Mouse (Mus musculus) kidney, postnatal 10 days (tissue): Measurements from ENCODE around the gene Mrpl12.
"Not testable (repeated sequence)": the region's sequence is repeated elsewhere in the genome, so short reads cannot be mapped to it uniquely, and the experiment has no call there.

ENCODE experiments used
- DNase-seq: peaks from one replicate; pipeline ENCODE4 v3.0.0; 2021; ENCODE audit warnings: mixed read lengths

The Mrpl12 gene

DNA sequence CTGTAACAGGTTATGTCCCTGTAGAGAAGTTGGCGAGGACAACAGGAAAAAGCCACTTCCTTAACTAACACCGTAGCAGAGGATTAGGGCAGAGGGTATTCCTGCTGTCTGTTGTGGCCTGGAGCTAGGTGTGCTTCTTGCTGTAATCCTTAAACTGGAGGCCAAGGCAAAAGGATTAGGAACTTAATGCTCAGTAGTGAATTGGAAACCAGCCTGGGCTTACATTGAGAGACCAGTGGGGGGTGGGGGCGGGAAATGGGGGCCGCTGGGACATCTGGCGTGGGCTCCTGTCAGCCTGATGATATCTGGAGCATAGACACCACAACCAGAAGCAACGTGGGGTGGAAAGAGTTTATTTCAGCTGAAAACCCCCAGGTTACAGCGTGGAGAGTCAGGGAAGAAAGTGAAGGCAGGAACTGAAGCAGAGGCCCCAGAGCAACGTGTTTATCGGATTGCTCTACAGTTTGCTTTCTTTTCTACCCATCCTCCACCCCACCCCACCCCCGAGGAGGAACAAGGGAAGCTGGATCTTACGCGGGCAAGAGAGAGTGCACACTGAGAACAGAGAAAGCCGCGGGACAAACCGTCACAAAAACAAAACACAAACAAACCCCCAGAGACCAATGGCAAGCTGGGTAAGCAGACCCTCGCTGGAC is 26.1 kb downstream of the Mrpl12 start:
- DNase-seq, result no peak

DNA sequence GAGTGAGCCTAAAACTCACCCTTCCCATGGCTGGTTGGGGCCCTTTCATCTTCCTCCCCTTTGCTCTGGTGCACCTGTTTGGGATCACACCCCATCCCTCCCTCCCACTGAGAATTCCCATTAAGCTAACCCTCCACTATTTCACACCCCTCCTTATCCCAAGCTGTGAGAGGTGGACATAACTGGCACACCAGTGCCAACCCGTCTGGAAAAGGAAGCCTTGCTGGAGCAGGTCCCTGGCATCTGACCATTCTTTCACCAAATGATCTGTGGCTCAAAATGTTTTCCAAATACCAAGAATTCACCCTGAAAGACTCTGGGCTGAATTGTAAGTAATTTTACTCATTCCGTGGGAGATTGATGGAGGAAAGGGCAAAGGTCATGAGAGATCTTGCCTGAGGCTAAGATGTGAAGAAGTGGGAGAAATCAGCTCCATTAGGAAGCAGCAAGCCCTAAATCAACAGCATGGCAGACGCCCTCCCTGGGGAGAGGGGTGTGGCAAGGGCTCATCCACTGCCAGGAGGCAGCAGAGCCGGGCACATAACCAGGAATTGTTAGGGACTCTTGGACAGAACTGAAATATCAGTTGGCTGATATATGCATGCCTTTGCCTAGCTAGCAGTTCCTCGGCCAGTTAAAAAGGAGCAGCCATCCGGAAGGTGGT is 28.5 kb downstream of the Mrpl12 start:
- no peak for DNase-seq

GRCm38 (mm10) chr11:120514262-120514661 is 29.8 kb downstream of the Mrpl12 start:
- not testable (repeated sequence) for DNase-seq

DNA sequence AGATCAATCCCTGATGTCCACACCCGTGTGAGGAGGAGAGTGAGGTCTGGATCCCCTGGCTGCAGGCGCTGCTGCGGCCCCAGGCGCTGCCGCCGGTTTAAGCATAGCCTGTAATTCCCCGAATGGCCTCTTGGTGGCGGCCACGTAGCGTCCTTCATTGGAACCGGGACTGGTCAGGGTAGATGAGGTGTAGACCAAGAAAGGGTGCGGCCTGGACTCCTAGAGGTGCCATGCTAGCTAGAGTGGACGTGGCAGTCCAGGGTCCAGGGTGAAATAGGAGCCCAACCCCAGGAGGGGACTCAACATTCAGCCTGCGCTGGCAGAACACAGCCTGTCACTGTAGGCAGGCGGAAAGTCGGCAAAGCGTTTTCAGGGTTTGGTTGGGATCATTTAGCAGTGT is 31.2 kb downstream of the Mrpl12 start:
- DNase-seq, result peak; percentile 93

- no peak for DNase-seq
Measured at GRCm38 (mm10) chr11:120517147-120517546, 32.7 kb downstream of the Mrpl12 start.

DNA sequence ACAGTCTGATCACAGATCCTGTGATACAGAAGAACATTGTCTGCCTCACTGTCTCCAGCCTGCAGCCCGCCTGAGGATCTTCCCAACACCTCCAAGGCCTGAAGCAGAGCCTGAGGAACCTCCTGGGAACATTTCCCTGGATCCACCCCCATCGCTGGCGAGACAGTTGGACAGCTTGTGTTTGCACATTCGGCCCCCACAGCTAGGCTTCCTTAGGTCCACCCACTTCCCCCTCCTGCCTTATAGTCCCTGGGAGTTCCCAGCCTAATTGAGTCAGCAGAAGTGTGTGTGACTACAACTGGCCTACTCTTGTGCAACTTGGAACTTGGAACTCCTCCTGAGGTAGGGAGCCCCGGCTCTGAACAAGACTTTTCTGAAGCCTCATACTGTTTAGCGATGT is 33.6 kb downstream of the Mrpl12 start:
- DNase-seq, result peak; percentile 40

DNA sequence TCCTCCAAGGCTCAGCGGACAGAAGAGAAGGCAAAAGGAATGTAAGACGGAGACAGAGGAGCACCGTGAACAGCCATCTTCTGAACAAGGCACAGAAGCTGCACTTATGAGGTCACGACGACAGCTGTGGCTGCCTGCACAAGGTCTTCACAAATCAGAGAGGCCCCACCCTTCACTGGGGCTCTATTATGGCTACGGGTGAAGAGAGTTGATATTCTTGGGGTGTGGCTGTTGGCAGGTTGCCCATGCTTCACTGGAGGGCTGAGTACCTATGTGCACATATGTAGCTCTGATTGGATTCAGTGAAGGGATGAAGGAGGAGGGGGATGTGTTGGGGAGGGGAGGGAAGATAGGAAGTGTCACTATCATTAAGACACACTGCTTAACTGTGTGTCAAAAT is 34.1 kb downstream of the Mrpl12 start:
- no peak for DNase-seq

GRCm38 (mm10) chr11:120519738-120520137 is 35.3 kb downstream of the Mrpl12 start:
- DNase-seq, result peak; percentile 72

- no peak for DNase-seq
Measured at GRCm38 (mm10) chr11:120520498-120520897, 36.1 kb downstream of the Mrpl12 start.

DNA sequence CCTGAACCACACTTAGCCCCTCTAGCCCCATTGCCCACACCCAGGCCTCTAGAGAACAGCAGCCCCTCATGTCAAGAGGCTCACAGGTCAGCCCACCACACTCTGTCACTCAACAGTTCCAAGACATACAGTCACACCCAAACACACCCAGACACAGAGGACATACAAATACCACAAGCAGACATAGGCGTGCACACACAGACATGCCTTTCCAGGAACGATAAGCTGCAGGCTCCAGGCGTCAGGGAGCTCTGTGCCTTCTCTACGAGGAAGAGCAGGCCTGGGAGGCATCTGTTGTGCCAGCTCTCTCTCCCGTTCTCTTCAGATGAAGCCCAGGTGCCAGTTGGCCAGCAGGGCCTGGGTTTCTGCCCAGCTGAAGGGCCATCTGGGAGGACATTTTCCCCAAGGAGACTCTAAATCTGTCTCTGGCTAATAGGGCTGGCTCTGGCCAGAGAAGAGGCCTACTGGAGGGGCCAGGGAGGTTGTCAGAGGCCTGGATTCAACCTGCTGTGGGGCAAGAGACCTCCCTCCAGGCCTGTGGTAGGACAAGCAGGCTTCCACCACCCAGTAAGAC is 36.6 kb downstream of the Mrpl12 start:
- DNase-seq, result no peak

- DNase-seq, result no peak
Measured at GRCm38 (mm10) chr11:120522581-120522980, 38.2 kb downstream of the Mrpl12 start.

DNA sequence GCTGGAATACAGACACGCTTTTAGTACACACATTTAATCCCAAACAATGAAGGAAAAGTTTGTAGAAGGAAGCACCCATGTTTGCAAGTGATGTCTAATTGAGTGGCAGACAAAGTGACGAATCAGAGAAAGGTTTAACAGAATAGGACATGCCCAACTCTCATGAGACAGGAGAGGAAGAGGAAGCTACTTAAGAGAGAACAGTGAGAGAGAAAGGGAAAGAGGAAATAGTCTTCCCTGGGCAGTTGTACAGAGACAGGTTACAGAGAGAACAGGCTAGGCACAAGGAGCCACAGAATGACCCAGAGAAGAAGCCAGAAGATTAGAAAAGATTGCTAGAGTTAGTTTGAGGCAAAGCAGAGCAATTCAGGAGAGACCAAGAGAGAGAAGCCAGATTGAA is 41.5 kb downstream of the Mrpl12 start:
- no peak for DNase-seq

DNA sequence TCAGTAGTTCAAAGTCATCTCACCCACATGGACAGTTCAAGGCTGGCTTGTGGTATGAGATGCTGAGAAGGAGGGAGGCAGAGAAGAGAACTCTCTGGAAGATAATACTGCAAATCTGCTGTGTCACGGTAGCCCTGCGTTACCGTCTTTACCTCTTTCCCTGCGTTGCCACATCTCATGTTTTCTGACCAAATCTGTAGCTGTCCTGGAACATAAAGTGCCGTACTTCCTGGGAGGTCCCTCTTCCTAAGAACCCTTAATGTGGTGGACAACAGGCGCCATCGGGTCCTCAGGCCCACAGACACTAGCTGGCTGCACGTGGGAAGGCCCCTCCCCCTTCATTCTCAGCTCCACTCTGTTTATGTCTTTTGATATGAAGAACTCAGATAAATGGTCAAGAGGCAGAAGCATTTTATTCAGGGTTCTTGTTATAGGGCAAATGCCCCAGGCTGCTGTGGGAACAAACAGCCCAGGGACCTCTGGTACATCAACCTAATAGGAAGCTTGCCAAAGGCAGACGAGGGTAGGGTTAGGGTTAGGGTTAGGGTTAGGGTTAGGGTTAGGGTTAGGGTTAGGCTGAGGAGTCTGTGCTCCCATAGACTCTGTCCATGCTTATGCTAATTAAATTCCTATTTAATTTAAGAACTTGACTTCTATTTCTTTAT is 43.4 kb downstream of the Mrpl12 start:
- DNase-seq, result no peak

- DNase-seq, result no peak
Measured at GRCm38 (mm10) chr11:120528903-120529302, 44.5 kb downstream of the Mrpl12 start.

GRCm38 (mm10) chr11:120530085-120530964 is 45.9 kb downstream of the Mrpl12 start, which contains the start of gene Gcgr:
Gcgr (plus strand) TSS chr11:120530699.
- DNase-seq, result peak; percentile 49

DNA sequence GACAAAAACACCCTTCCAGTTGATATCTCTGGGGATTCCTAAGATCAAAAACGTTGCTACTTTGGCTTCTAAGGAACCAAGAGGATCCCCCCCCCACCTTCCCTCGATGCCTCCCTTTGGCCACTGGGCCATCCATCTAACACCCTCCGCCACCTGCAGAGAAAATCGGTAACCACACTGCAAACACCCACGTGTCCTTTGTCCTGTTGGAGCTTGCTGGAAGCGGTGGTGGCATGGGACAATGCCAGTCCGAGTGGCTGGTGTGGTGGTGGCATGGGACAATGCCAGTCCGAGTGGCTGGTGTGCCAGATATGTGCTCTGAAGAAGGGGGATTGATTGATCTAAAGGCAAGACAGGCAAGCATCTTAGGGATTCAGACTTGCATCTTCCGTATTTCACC is 47.2 kb downstream of the Mrpl12 start:
- no peak for DNase-seq

- DNase-seq, result no peak
Measured at GRCm38 (mm10) chr11:120534093-120534492, 49.7 kb downstream of the Mrpl12 start.

- no peak for DNase-seq
Measured at GRCm38 (mm10) chr11:120535145-120535544, 50.7 kb downstream of the Mrpl12 start.

GRCm38 (mm10) chr11:120535804-120536203 is 51.4 kb downstream of the Mrpl12 start:
- no peak for DNase-seq

GRCm38 (mm10) chr11:120538485-120538884 is 54.1 kb downstream of the Mrpl12 start:
- peak; percentile 75 for DNase-seq
